Mouse (Mus musculus) MEL (cell line): Measurements from ENCODE around the gene Wfdc2.
"Not testable (repeated sequence)": the region's sequence is repeated elsewhere in the genome, so short reads cannot be mapped to it uniquely, and the experiment has no call there.

Experiments used
- CTCF ChIP-seq, 3 experiments: IDR thresholded peaks in 2 of 3; conservative IDR thresholded peaks in 1 of 3; 2 replicates each; pipeline ENCODE4 v1.5.1; 2011 to 2012; ENCODE audit warnings: low read length in 3 of 3, low read depth in 2 of 3, mild to moderate bottlenecking in 2 of 3, improper control_type of control experiment in 1 of 3, inconsistent platforms in 1 of 3, mixed read lengths in 1 of 3, moderate library complexity in 1 of 3; ENCODE audit not compliant: control insufficient read depth in 1 of 3, insufficient read depth in 1 of 3, poor library complexity in 1 of 3, severe bottlenecking in 1 of 3
- GATA1 ChIP-seq: IDR thresholded peaks from 2 replicates; pipeline ENCODE4 v1.6.1; 2011; ENCODE audit warnings: low read depth, low read length, improper control_type of control experiment
- MAX ChIP-seq: IDR thresholded peaks from 2 replicates; pipeline ENCODE4 v1.6.1; 2011; ENCODE audit warnings: low read length, improper control_type of control experiment

DNA sequence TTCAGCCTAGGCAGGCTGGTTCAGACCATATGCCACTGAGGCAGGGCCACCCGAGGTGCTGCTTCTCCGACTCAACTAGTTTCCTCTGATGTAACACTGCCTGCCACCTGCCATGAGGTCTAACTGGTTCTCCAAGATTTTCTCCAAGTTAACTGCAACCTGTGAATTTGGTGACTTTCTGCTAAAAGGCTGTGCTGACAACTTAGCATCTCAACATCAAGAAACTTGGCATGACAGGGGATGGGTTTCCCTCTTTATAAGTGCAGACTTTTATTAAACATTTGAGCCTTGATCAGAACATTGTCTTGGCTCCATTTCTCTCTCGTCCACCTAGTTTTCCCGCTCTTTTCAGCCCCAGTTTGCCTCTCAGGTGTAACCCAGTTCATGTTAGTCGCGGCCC, 11.1 kb downstream of the Wfdc2 start, which contains the start of gene Spint3:
- not testable (repeated sequence) for TF ChIP-seq CTCF (IDR thresholded peaks at IDR 0.05 in 2 of 3, conservative IDR thresholded peaks at IDR 0.05 in 1 of 3; ENCODE audit: control insufficient read depth in 1 of 3, insufficient read depth in 1 of 3, low read depth in 2 of 3, low read length in 3 of 3, poor library complexity in 1 of 3, severe bottlenecking in 1 of 3); GATA1; MAX
